Mouse (Mus musculus): ENCODE measurements at regions not wholly inside any gene's neighbourhood (a gene's known extent, or its start where the extent isn't known, plus 50 kb on each side); places are given as distances from the start of the nearest gene placed in this dataset.

DNA sequence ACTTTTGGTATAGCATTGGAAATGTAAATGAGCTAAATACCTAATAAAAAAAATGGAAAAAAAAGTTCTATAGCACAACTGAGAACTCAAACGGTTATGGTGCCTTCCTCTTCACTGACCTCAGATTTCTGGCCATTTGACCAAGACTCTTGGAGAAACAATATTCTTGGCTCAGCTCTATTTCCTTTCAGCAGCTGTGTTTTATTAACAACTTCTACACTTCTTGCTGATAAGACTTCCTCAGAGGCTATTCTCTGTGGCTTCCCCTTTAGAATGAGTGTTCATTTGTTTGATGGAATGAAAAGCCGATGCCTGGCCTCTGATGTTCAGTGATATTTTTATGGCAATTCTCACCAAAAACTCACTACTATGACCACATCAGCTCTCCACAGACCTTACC lies 572.7 kb upstream of the Tenm4 start:
- no peak for TF ChIP-seq POLR2A (IDR thresholded peaks at IDR 0.05; ENCODE audit: insufficient read depth, low read depth, low read length)
- no peak for TF ChIP-seq CTCF (IDR thresholded peaks at IDR 0.05)
